Mouse (Mus musculus) 3134 (cell line): ENCODE data around the gene Rcsd1.

Source experiments
- DNase-seq: peaks from one replicate; pipeline ENCODE4 v3.0.0-alpha.2; 2011; ENCODE audit warnings: low spot score; ENCODE audit not compliant: insufficient read length; ENCODE audit errors: extremely low read depth

The Rcsd1 gene

GRCm38 (mm10) chr1:165663277-165663676 is 46.3 kb downstream of the Rcsd1 start:
- no peak for DNase-seq

- DNase-seq = no peak
These were observed 46.9 kb downstream of the Rcsd1 start for GRCm38 (mm10) chr1:165662426-165663192.

- no peak for DNase-seq
These were observed 47.8 kb downstream of the Rcsd1 start for GRCm38 (mm10) chr1:165661725-165662124.

- DNase-seq = no peak
These were observed 48.4 kb downstream of the Rcsd1 start for GRCm38 (mm10) chr1:165661191-165661590.

- no peak for DNase-seq
These were observed 48.8 kb downstream of the Rcsd1 start for GRCm38 (mm10) chr1:165660774-165661173.

GRCm38 (mm10) chr1:165658602-165659001 is 51.0 kb downstream of the Rcsd1 start:
- DNase-seq = no peak

- DNase-seq = no peak
These were observed 54.1 kb downstream of the Rcsd1 start for GRCm38 (mm10) chr1:165655482-165655881.

GRCm38 (mm10) chr1:165655022-165655421 is 54.5 kb downstream of the Rcsd1 start:
- DNase-seq = no peak

- DNase-seq = no peak
These were observed 56.3 kb downstream of the Rcsd1 start for GRCm38 (mm10) chr1:165653126-165653885.

- no peak for DNase-seq
These were observed 57.0 kb downstream of the Rcsd1 start for GRCm38 (mm10) chr1:165652507-165652906.

GRCm38 (mm10) chr1:165651158-165651557 is 58.4 kb downstream of the Rcsd1 start:
- DNase-seq = no peak

GRCm38 (mm10) chr1:165645102-165645501 is 64.5 kb downstream of the Rcsd1 start:
- no peak for DNase-seq

GRCm38 (mm10) chr1:165643735-165644134 is 65.8 kb downstream of the Rcsd1 start:
- DNase-seq = peak; percentile 45

GRCm38 (mm10) chr1:165642780-165643311 is 66.7 kb downstream of the Rcsd1 start:
- DNase-seq = peak; percentile 72

- DNase-seq = peak; percentile 90
These were observed 67.5 kb downstream of the Rcsd1 start for GRCm38 (mm10) chr1:165641786-165642771.

GRCm38 (mm10) chr1:165641271-165641771 is 68.2 kb downstream of the Rcsd1 start:
- DNase-seq = peak; percentile 41

GRCm38 (mm10) chr1:165636289-165636688 is 73.3 kb downstream of the Rcsd1 start:
- DNase-seq = no peak

GRCm38 (mm10) chr1:165635055-165635897 is 74.3 kb downstream of the Rcsd1 start:
- DNase-seq = no peak

- peak; percentile 99 for DNase-seq
These were observed 75.2 kb downstream of the Rcsd1 start, which contains the start of gene Mpzl1 for GRCm38 (mm10) chr1:165634151-165634884. Gene Mpzl1, minus strand, starts transcription at chr1:165634538.
